Mouse (Mus musculus) kidney, embryonic 14.5 days (tissue): ENCODE data around the gene Cplx3. TPM values are rescaled to one million over a fixed set of nuclear protein-coding genes. Genes with fewer than 3 reads are reported as not detected.

Source experiments
- polyA plus RNA-seq: library from polyadenylated mRNA; unstranded; fragments of >200 nt; fragmentation: Nextera tagmentation; extraction: Ambion mirVana; gene quantifications from 2 replicates; pipeline ENCODE4 v1.2.1, GENCODE M21; 2014

Cplx3 gene
- polyA plus RNA-seq, 1 experiment from 2014 or later = not detected

Other genes starting within 250 kb of the Cplx3 start
- gene Ppcdc, start 166.2 kb downstream of the Cplx3 start, polyA plus RNA-seq = 22.9 and 30.4 TPM in 2 replicates
- 7.3 and 9.0 TPM in 2 replicates for gene Scamp5, start 138.2 kb downstream of the Cplx3 start, polyA plus RNA-seq
- gene Rpp25, start 102.3 kb downstream of the Cplx3 start, polyA plus RNA-seq = 5.3 and 6.2 TPM in 2 replicates
- 675 and 707 TPM in 2 replicates for gene Cox5a, start 85.0 kb downstream of the Cplx3 start, polyA plus RNA-seq
- gene Fam219b, start 68.8 kb downstream of the Cplx3 start, polyA plus RNA-seq = 13.3 and 19.7 TPM in 2 replicates
- gene Mpi, start 53.5 kb downstream of the Cplx3 start, polyA plus RNA-seq = 36.5 and 37.7 TPM in 2 replicates
- gene Scamp2, start 45.3 kb downstream of the Cplx3 start, polyA plus RNA-seq = 69.2 and 71.4 TPM in 2 replicates
- 5.4 and 13.7 TPM in 2 replicates for gene Ulk3, start 16.8 kb downstream of the Cplx3 start, polyA plus RNA-seq
- not detected in 2 replicates for gene Lman1l, start 14.5 kb upstream of the Cplx3 start, polyA plus RNA-seq
- gene Csk, start 47.4 kb upstream of the Cplx3 start, polyA plus RNA-seq = 24.3 and 26.1 TPM in 2 replicates
- gene Cyp1a2, start 77.4 kb upstream of the Cplx3 start, polyA plus RNA-seq = not detected in 2 replicates
- 0.08 and 0.11 TPM in 2 replicates for gene Cyp1a1, start 81.6 kb upstream of the Cplx3 start, polyA plus RNA-seq
- 20.7 and 24.1 TPM in 2 replicates for gene Edc3, start 102.3 kb upstream of the Cplx3 start, polyA plus RNA-seq
- gene Clk3, start 159.6 kb upstream of the Cplx3 start, polyA plus RNA-seq = 61.0 and 69.3 TPM in 2 replicates
- 6.5 and 7.2 TPM in 2 replicates for gene Arid3b, start 230.5 kb upstream of the Cplx3 start, polyA plus RNA-seq